Mouse (Mus musculus): Measurements from ENCODE around the gene Olfr1495. TPM values are rescaled to one million over a fixed set of nuclear protein-coding genes. Genes with fewer than 3 reads are reported as not detected.

Gene Olfr1495
- not detected in 2 replicates for polyA plus RNA-seq (2021; fragmentation: Nextera tagmentation)
- long read RNA-seq, experiment 1, result 0 reads
- long read RNA-seq, experiment 2, result 0 reads

DNA sequence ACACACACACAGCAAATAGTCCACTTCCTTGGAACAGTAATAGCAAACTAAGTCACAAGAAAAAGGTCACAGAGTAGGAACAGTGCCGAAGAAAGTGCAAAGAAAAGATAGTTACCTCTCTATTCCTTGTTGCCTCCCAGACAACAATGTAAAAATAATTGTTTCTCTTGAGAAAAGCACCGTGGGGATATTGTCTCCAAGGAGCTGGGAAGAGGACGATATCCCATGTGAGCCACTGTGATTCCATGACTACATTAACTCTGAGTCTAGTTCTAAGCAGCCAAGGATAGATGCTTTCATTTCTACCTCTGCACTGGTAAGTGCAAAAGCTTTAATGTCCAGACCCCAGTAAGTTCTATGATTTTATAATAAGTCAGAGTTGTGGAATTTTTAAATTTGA, at the start of gene Olfr1495:
Gene Olfr1495, plus strand, starts transcription at position 301 of the 400 bp plus-strand sequence.

GRCm38 (mm10) chr19:13722978-13723377, 41.4 kb upstream of the Olfr1495 start, which contains the start of gene Olfr1493-ps1:
Gene Olfr1493-ps1 (plus strand): TSS chr19:13723278.

DNA sequence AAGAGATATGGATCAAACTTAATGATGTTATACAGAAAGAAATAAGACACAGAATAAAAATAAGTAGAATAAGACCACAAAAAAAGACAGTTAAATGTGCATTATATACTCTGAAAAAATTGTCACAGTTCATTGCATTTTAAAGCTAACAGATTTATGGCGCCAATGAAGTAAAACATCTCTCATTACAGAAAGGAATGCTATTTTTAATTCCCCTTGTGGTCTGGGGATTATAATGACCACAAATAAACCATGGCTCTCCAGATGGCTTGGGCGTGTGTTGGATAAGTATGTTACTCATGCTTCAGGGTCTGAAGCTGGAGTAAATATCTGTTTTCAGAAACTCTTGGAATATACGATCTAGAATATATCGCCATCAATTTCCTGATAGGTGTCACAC, 25.0 kb upstream of the Olfr1495 start, which contains the start of gene Olfr1494:
Gene Olfr1494, plus strand, starts transcription at position 301 of the 400 bp plus-strand sequence.

DNA sequence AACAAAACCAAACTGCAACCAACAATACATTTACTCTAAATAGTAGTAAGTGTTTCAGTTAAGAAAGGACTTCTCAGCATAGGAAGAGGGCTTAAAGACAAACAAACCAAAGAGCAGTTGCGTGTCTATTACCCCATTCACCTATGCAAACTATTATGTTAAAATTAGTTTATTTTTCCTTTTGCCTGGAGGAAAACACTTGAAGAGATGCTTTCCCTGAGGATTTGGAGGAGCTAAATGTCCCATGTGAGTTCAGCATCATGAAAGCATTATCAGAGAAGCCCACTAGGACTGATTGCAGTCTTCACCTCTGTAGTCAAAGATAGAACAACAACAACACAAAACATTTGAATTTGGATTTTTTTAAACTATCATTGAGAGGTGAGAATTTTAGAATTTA, 13.2 kb downstream of the Olfr1495 start, which contains the start of gene Olfr1496:
Gene Olfr1496, plus strand, starts transcription at position 301 of the 400 bp plus-strand sequence.

DNA sequence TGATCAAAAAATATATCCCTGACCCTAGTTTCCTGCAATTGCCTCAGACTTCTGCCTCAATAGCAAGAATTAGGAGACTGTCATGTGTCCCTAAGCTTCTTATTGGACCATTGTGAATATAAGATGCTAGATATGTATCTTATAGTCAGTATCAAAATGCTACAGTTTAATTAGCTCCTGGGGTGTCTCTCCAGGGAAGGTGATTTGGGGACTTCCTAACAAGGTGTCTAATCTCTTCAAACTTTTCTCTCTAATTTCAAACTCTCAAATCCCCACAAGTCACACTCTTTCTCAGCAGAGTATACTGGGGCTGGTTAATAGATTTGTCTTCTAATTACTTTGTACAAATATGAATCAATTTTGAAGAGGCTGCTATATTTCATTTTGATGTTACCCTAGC, 33.7 kb downstream of the Olfr1495 start, which contains the start of gene Olfr1497:
Gene Olfr1497, minus strand, starts transcription at position 101 of the 400 bp plus-strand sequence.

GRCm38 (mm10) chr19:13819347-13819746, 54.9 kb downstream of the Olfr1495 start, which contains the start of gene Olfr1499:
Gene Olfr1499 (minus strand): TSS chr19:13819447.

Other genes starting within 250 kb of the Olfr1495 start
- not detected in 2 replicates for gene Olfr1480, start 236.7 kb upstream of the Olfr1495 start, polyA plus RNA-seq (2021; fragmentation: Nextera tagmentation)
- gene Olfr1484, start 181.1 kb upstream of the Olfr1495 start, polyA plus RNA-seq (2021; fragmentation: Nextera tagmentation), result not detected in 2 replicates
- not detected in 2 replicates for gene Olfr1487, start 147.2 kb upstream of the Olfr1495 start, polyA plus RNA-seq (2021; fragmentation: Nextera tagmentation)
- not detected in 2 replicates for gene Olfr1489, start 133.0 kb upstream of the Olfr1495 start, polyA plus RNA-seq (2021; fragmentation: Nextera tagmentation)
- not detected in 2 replicates for gene Olfr1490, start 113.5 kb upstream of the Olfr1495 start, polyA plus RNA-seq (2021; fragmentation: Nextera tagmentation)
- gene Olfr1491, start 67.3 kb upstream of the Olfr1495 start, polyA plus RNA-seq (2021; fragmentation: Nextera tagmentation), result not detected in 2 replicates
- not detected in 2 replicates for gene Olfr1493-ps1, start 41.3 kb upstream of the Olfr1495 start, polyA plus RNA-seq (2021; fragmentation: Nextera tagmentation)
- gene Olfr1494, start 24.9 kb upstream of the Olfr1495 start, polyA plus RNA-seq (2021; fragmentation: Nextera tagmentation), result not detected in 2 replicates
- gene Olfr1496, start 13.3 kb downstream of the Olfr1495 start, polyA plus RNA-seq (2021; fragmentation: Nextera tagmentation), result not detected in 2 replicates
- not detected in 2 replicates for gene Olfr1497, start 33.6 kb downstream of the Olfr1495 start, polyA plus RNA-seq (2021; fragmentation: Nextera tagmentation)
- not detected in 2 replicates for gene Olfr1499, start 54.8 kb downstream of the Olfr1495 start, polyA plus RNA-seq (2021; fragmentation: Nextera tagmentation)
- not detected in 2 replicates for gene Olfr1500, start 65.9 kb downstream of the Olfr1495 start, polyA plus RNA-seq (2021; fragmentation: Nextera tagmentation)
- gene Olfr1501, start 86.1 kb downstream of the Olfr1495 start, polyA plus RNA-seq (2021; fragmentation: Nextera tagmentation), result not detected in 2 replicates
- gene Olfr1502, start 97.2 kb downstream of the Olfr1495 start, polyA plus RNA-seq (2021; fragmentation: Nextera tagmentation), result not detected in 2 replicates
- not detected in 2 replicates for gene Olfr1504, start 133.3 kb downstream of the Olfr1495 start, polyA plus RNA-seq (2021; fragmentation: Nextera tagmentation)
- not detected in 2 replicates for gene Olfr1505, start 148.9 kb downstream of the Olfr1495 start, polyA plus RNA-seq (2021; fragmentation: Nextera tagmentation)